Mouse (Mus musculus) bone marrow macrophage, adult 2 months (primary cell): Measurements from ENCODE around the gene Rpl3. TPM values are rescaled to one million over a fixed set of nuclear protein-coding genes. Genes with fewer than 3 reads are reported as not detected.
A peak's percentile ranks its signal among the peaks of the same experiment; 100 is the strongest.

Source experiments
- H3K27ac ChIP-seq: 2 replicates; pipeline ENCODE4 v1.5.1; 2012; ENCODE audit warnings: low read depth, low read length; ENCODE audit not compliant: insufficient read depth
- H3K4me1 ChIP-seq: 2 replicates; pipeline ENCODE4 v1.6.1; 2012; ENCODE audit warnings: low read length; ENCODE audit not compliant: control insufficient read depth, insufficient read depth
- H3K4me3 ChIP-seq: 2 replicates; pipeline ENCODE4 v1.5.1; 2012; ENCODE audit warnings: mild to moderate bottlenecking, low read length, moderate library complexity; ENCODE audit not compliant: insufficient read depth
- CTCF ChIP-seq: IDR thresholded peaks from 2 replicates; pipeline ENCODE4 v1.5.1; 2012; ENCODE audit warnings: low read depth, mild to moderate bottlenecking, low read length, moderate library complexity
- POLR2A ChIP-seq: IDR thresholded peaks from 2 replicates; pipeline ENCODE4 v1.6.1; 2012; ENCODE audit warnings: mild to moderate bottlenecking, low read depth, low read length, borderline replicate concordance
- polyA plus RNA-seq: library from polyadenylated mRNA; stranded (reverse); fragments of >200 nt; gene quantifications from 2 replicates; pipeline ENCODE4 v1.2.4, GENCODE M21; 2012; ENCODE audit not compliant: missing spikeins, insufficient read depth, insufficient read length

The Rpl3 gene
- polyA plus RNA-seq, 1 experiment, result 928 TPM

- TF ChIP-seq CTCF (no peak), POLR2A (no peak)
- peaks cover 31% of the 10 kb centered on the region for H3K4me1 ChIP-seq
- H3K27ac ChIP-seq, result peak overlapping the region; percentile 68
- H3K4me3 ChIP-seq, result peak overlapping the region; percentile 75
Observed at GRCm38 (mm10) chr15:80092041-80092441, 373 bp upstream of the Rpl3 start.

- H3K4me3 ChIP-seq, result peak overlapping the region; percentile 75
- peaks cover 23% of the 10 kb centered on the region for H3K4me1 ChIP-seq
- peak overlapping the region; percentile 68 for H3K27ac ChIP-seq
- TF ChIP-seq CTCF (no peak), POLR2A (no peak)
Observed at GRCm38 (mm10) chr15:80090741-80091120, 937 bp downstream of the Rpl3 start.

GRCm38 (mm10) chr15:80090155-80090554, 1.5 kb downstream of the Rpl3 start:
- Histone ChIP-seq H3K27ac (no peak overlapping the region), H3K4me3 (peak overlapping the region; percentile 75; the same call in 1 of the 2 replicates), H3K4me1 (peaks cover 20% of the 10 kb centered on the region)
- TF ChIP-seq CTCF (no peak), POLR2A (no peak)

GRCm38 (mm10) chr15:80088637-80089036, 3.0 kb downstream of the Rpl3 start:
- Histone ChIP-seq H3K27ac (no peak overlapping the region), H3K4me3 (no peak overlapping the region), H3K4me1 (peaks cover 14% of the 10 kb centered on the region)
- TF ChIP-seq CTCF (peak; percentile 81), POLR2A (no peak)

GRCm38 (mm10) chr15:80087406-80088012, 4.2 kb downstream of the Rpl3 start:
- Histone ChIP-seq H3K4me3 (no peak overlapping the region), H3K27ac (no peak overlapping the region), H3K4me1 (peaks cover 9% of the 10 kb centered on the region)
- TF ChIP-seq CTCF, result no peak
- no peak for TF ChIP-seq POLR2A

GRCm38 (mm10) chr15:80083740-80084139, 7.9 kb downstream of the Rpl3 start:
- H3K4me1 ChIP-seq, result peaks cover 3% of the 10 kb centered on the region
- TF ChIP-seq CTCF (no peak), POLR2A (no peak)
- peak overlapping the region; percentile 89 for H3K27ac ChIP-seq

GRCm38 (mm10) chr15:80083276-80083731, 8.4 kb downstream of the Rpl3 start:
- Histone ChIP-seq H3K4me1 (peaks cover 6% of the 10 kb centered on the region), H3K27ac (peak overlapping the region; percentile 89), H3K4me3 (peak overlapping the region; percentile 68)
- TF ChIP-seq POLR2A, result peak; percentile 93
- no peak for TF ChIP-seq CTCF

More at GRCm38 (mm10) chr15:80083740-80084139, 7.9 kb downstream of the Rpl3 start:
- peak overlapping the region; percentile 68 for H3K4me3 ChIP-seq

GRCm38 (mm10) chr15:80082661-80083275, 8.9 kb downstream of the Rpl3 start:
- TF ChIP-seq CTCF (no peak), POLR2A (no peak)
- peak overlapping the region; percentile 80 for H3K27ac ChIP-seq
- peaks cover 6% of the 10 kb centered on the region for H3K4me1 ChIP-seq
- peak overlapping the region; percentile 67 for H3K4me3 ChIP-seq

GRCm38 (mm10) chr15:80081801-80082546, 9.7 kb downstream of the Rpl3 start:
- Histone ChIP-seq H3K4me3 (peak overlapping the region; percentile 67), H3K27ac (peak overlapping the region; percentile 80), H3K4me1 (peaks cover 6% of the 10 kb centered on the region)
- TF ChIP-seq POLR2A (no peak), CTCF (no peak)
